ENCODE assay signal across 22 mouse cellular contexts in the genomic region with DNA sequence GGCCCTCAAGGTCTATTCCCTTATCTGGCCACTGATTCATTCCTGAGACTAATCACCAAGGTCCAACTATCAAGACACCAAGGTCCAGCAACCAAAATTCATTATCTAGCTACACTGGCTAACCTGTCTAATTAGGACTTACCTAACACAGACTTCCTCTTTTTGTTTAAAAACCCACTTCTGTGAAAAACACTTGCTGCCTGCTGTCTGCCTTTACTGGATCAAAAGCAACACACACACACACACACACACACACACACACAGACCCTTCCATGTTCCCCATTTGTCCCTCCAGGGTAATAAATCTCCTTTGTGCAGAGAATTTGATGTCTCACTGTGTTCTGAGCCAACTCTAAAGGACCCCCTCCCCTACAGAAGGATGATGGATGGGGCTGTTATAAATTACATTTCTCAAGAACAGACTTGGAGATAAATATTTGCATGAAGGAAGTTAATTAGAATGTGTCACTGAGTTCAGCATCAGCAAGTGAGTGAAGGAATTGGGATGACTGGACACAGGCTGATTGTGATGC. TPM values are rescaled to one million over a fixed set of nuclear protein-coding genes. Genes with fewer than 3 reads are reported as not detected.
A peak's percentile ranks its signal among the peaks of the same experiment; 100 is the strongest.
DNase-seq lines count a peak whose midpoint lies in the region; ATAC-seq and TF ChIP-seq lines count a peak whose summit lies in the region.
"Had no signal": no experiment of that assay in that cellular context is flagged by ENCODE, and none has a peak within 500 bp of the region (broad histone marks: within the 10 kb centered on the region; RNA-seq: fewer than 3 reads in every experiment).

No protein-coding gene starts in this region.

- TF ChIP-seq CTCF in hindbrain, postnatal 0 days (IDR thresholded peaks at IDR 0.05; ENCODE audit: low read depth), result no peak

- no peaks in the 10 kb centered on the region for H3K4me1 ChIP-seq in heart, embryonic 10.5 days
- no peaks in the 10 kb centered on the region for H3K4me1 ChIP-seq in hindbrain, embryonic 16.5 days (ENCODE audit: control insufficient read depth, insufficient read depth, low read depth, low read length)
- H3K4me1 ChIP-seq in hindbrain, postnatal 0 days (ENCODE audit: insufficient read depth, low read length), result no peaks in the 10 kb centered on the region
- H3K4me1 ChIP-seq: embryonic facial prominence, embryonic 12.5 days; forebrain, embryonic 15.5 days had no signal

- H3K9ac ChIP-seq in hindbrain, embryonic 16.5 days (ENCODE audit: low read depth, low read length), result no peak overlapping the region
- H3K9ac ChIP-seq in hindbrain, postnatal 0 days (replicated peaks; ENCODE audit: low read length), result no peak overlapping the region
- H3K9ac ChIP-seq: embryonic facial prominence, embryonic 12.5 days; forebrain, embryonic 15.5 days; heart, embryonic 12.5 days had no signal

- no peaks in the 10 kb centered on the region for H3K36me3 ChIP-seq in heart, embryonic 10.5 days
- no peaks in the 10 kb centered on the region for H3K36me3 ChIP-seq in hindbrain, embryonic 16.5 days (ENCODE audit: control insufficient read depth, insufficient read depth, low read length)
- H3K36me3 ChIP-seq in hindbrain, postnatal 0 days (ENCODE audit: insufficient read depth, low read length), result no peaks in the 10 kb centered on the region
- H3K36me3 ChIP-seq: embryonic facial prominence, embryonic 12.5 days; forebrain, embryonic 15.5 days; G1E; heart, embryonic 12.5 days had no signal

- DNase-seq in heart, adult 11 months, result peak; percentile 16
- DNase-seq in heart, embryonic 10.5 days (ENCODE audit: low spot score), result no peak
- DNase-seq in hindbrain, postnatal 0 days (ENCODE audit: low spot score), result no peak
- DNase-seq in testis, postnatal 14 days (ENCODE audit: low spot score), result no peak
- DNase-seq: adrenal gland, postnatal 25 days; cerebellum, adult 2 months; cerebellum, postnatal 10 days; gastrocnemius, postnatal 36 days; heart, adult 2 months; kidney, adult 2 months had no signal

- H3K4me2 ChIP-seq in hindbrain, embryonic 16.5 days (ENCODE audit: low read length), result no peak overlapping the region
- H3K4me2 ChIP-seq in hindbrain, postnatal 0 days (ENCODE audit: low read depth, low read length), result no peak overlapping the region
- H3K4me2 ChIP-seq: embryonic facial prominence, embryonic 12.5 days; forebrain, embryonic 15.5 days; heart, embryonic 12.5 days had no signal

- H3K27me3 ChIP-seq in heart, embryonic 10.5 days (ENCODE audit: insufficient read depth, poor library complexity, severe bottlenecking), result no peaks in the 10 kb centered on the region
- H3K27me3 ChIP-seq in hindbrain, embryonic 16.5 days (replicated peaks; ENCODE audit: control insufficient read depth, insufficient read depth, low read length), result no peaks in the 10 kb centered on the region
- H3K27me3 ChIP-seq in hindbrain, postnatal 0 days (ENCODE audit: insufficient read depth, low read length), result no peaks in the 10 kb centered on the region
- H3K27me3 ChIP-seq: embryonic facial prominence, embryonic 12.5 days; forebrain, embryonic 15.5 days; heart, embryonic 12.5 days had no signal

- H3K9me3 ChIP-seq in heart, embryonic 10.5 days, result no peaks in the 10 kb centered on the region
- H3K9me3 ChIP-seq in hindbrain, embryonic 16.5 days (ENCODE audit: control insufficient read depth, low read length), result no peaks in the 10 kb centered on the region
- no peaks in the 10 kb centered on the region for H3K9me3 ChIP-seq in hindbrain, postnatal 0 days (ENCODE audit: low read length)
- H3K9me3 ChIP-seq: embryonic facial prominence, embryonic 12.5 days; forebrain, embryonic 15.5 days; heart, embryonic 12.5 days had no signal

- peak; percentile 65 for ATAC-seq in hindbrain, embryonic 16.5 days
- ATAC-seq in hindbrain, postnatal 0 days, result no peak
- ATAC-seq in hematopoietic stem cell, adult 5-6 weeks (replicated peaks in 1 of 2; ENCODE audit: insufficient read depth in 1 of 2, low FRiP score in 2 of 2, low TSS enrichment in 1 of 2, low read depth in 1 of 2, poor library complexity in 2 of 2, severe bottlenecking in 2 of 2), result peak; percentile 72 to 78
- ATAC-seq: CD4-positive, CD25-positive, alpha-beta regulatory T cell, adult 4 months; forebrain, embryonic 15.5 days; intestine, embryonic 16.5 days had no signal

- H3K27ac ChIP-seq in heart, embryonic 10.5 days, result no peak overlapping the region
- H3K27ac ChIP-seq in hindbrain, embryonic 16.5 days (ENCODE audit: low read depth, low read length), result no peak overlapping the region
- no peak overlapping the region for H3K27ac ChIP-seq in hindbrain, postnatal 0 days
- H3K27ac ChIP-seq: embryonic facial prominence, embryonic 12.5 days; forebrain, embryonic 15.5 days; heart, adult 2 months had no signal

- no peak overlapping the region for H3K4me3 ChIP-seq in heart, embryonic 10.5 days
- no peak overlapping the region for H3K4me3 ChIP-seq in hindbrain, embryonic 16.5 days (ENCODE audit: low read length)
- no peak overlapping the region for H3K4me3 ChIP-seq in hindbrain, postnatal 0 days (ENCODE audit: low read length)
- H3K4me3 ChIP-seq: embryonic facial prominence, embryonic 12.5 days; forebrain, embryonic 15.5 days; heart, adult 2 months; heart, embryonic 12.5 days had no signal

RNA-seq across cellular contexts. Expression of a gene that starts 43.2 kb away (rescaled TPM):
- polyA plus RNA-seq in heart, embryonic 10.5 days (2016; fragmentation: Nextera tagmentation; extraction: Ambion mirVana), result not detected in 2 replicates
- polyA plus RNA-seq in hindbrain, embryonic 16.5 days (2015; fragmentation: Nextera tagmentation; extraction: Ambion mirVana), result 0.87 and 0.89 TPM in 2 replicates
- total RNA-seq in hindbrain, postnatal 0 days (2014; rRNA removed), result 1.8 and 2.8 TPM in 2 replicates
- polyA plus RNA-seq in hindbrain, postnatal 0 days (2015; fragmentation: Nextera tagmentation; extraction: Ambion mirVana), result 1.3 and 1.4 TPM in 2 replicates
- total RNA-seq in hematopoietic stem cell, adult 5-6 weeks (2017), result not detected in 2 replicates
- total RNA-seq: adrenal gland, postnatal 25 days; gastrocnemius, adult 8-10 months; gastrocnemius, postnatal 36 days; heart, adult 2 months; heart, postnatal 25 days had no signal
- polyA plus RNA-seq: CD4-positive, CD25-positive, alpha-beta regulatory T cell, adult 4 months; forebrain, embryonic 11.5 days; G1E; heart, adult 2 months; heart, embryonic 12.5 days; heart, embryonic 16.5 days; intestine, embryonic 16.5 days; kidney, adult 2 months had no signal
